ENCODE assay signal across 9 mouse cellular contexts in genomic region chr13:9467216-9467615, GRCm38 (mm10).
DNase-seq lines count a peak whose midpoint lies in the region; ATAC-seq and TF ChIP-seq lines count a peak whose summit lies in the region.
"Had no signal": no experiment of that assay in that cellular context is flagged by ENCODE, and none has a peak within 500 bp of the region (broad histone marks: within the 10 kb centered on the region; RNA-seq: fewer than 3 reads in every experiment).

No protein-coding gene starts in this region.

- no peaks in the 10 kb centered on the region for H3K9me3 ChIP-seq in midbrain, embryonic 10.5 days (replicated peaks)
- no peaks in the 10 kb centered on the region for H3K9me3 ChIP-seq in midbrain, embryonic 16.5 days (replicated peaks; ENCODE audit: control insufficient read depth, low read length, poor library complexity, severe bottlenecking)
- H3K9me3 ChIP-seq in midbrain, postnatal 0 days (ENCODE audit: low read length), result no peaks in the 10 kb centered on the region

- WGBS in midbrain, embryonic 10.5 days, result 40% methylated on average over 1 of the region's 1 CpGs
- WGBS in midbrain, embryonic 16.5 days, result 52% methylated on average over 1 of the region's 1 CpGs
- 44% methylated on average over 1 of the region's 1 CpGs for WGBS in midbrain, postnatal 0 days

- H3K36me3 ChIP-seq in midbrain, embryonic 10.5 days, result no peaks in the 10 kb centered on the region
- no peaks in the 10 kb centered on the region for H3K36me3 ChIP-seq in midbrain, embryonic 16.5 days (ENCODE audit: control insufficient read depth, insufficient read depth, low read length)
- H3K36me3 ChIP-seq in midbrain, postnatal 0 days (ENCODE audit: insufficient read depth, low read length), result no peaks in the 10 kb centered on the region

- DNase-seq in midbrain, embryonic 10.5 days (ENCODE audit: low spot score), result peak; percentile 34
- DNase-seq in embryo, embryonic 10 days (ENCODE audit: low spot score), result peak; percentile 79
- DNase-seq in left cerebral cortex, adult 2 months (ENCODE audit: extremely low spot score in 1 of 2, low spot score in 2 of 2), result peak; percentile 35 to 42
- peak; percentile 72 for DNase-seq in midbrain, postnatal 0 days (ENCODE audit: low spot score)
- DNase-seq in thymus, postnatal 36 days, result peak; percentile 5 to 16

- H3K9ac ChIP-seq in midbrain, embryonic 16.5 days (ENCODE audit: low read depth, low read length), result no peak overlapping the region
- H3K9ac ChIP-seq in midbrain, postnatal 0 days (replicated peaks; ENCODE audit: low read length, poor library complexity, severe bottlenecking), result no peak overlapping the region

- H3K4me3 ChIP-seq in midbrain, embryonic 10.5 days, result no peak overlapping the region
- H3K4me3 ChIP-seq in midbrain, embryonic 16.5 days (ENCODE audit: low read depth, low read length), result no peak overlapping the region
- H3K4me3 ChIP-seq in left cerebral cortex, adult 2 months, result no peak overlapping the region
- H3K4me3 ChIP-seq in midbrain, postnatal 0 days (ENCODE audit: low read depth, low read length), result no peak overlapping the region
- H3K4me3 ChIP-seq: erythroblast, embryonic 14.5 days had no signal

- no peak overlapping the region for H3K27ac ChIP-seq in midbrain, embryonic 10.5 days (replicated peaks)
- H3K27ac ChIP-seq in midbrain, embryonic 16.5 days (ENCODE audit: low read length), result no peak overlapping the region
- H3K27ac ChIP-seq in left cerebral cortex, adult 2 months, result no peak overlapping the region
- H3K27ac ChIP-seq in midbrain, postnatal 0 days (ENCODE audit: low read depth, low read length), result no peak overlapping the region

- ATAC-seq in midbrain, embryonic 16.5 days, result no peak
- ATAC-seq in activated CD4-positive, CD25-positive, alpha-beta regulatory T cell, adult 4 months, result peak; percentile 78
- ATAC-seq in hematopoietic stem cell, adult 5-6 weeks (replicated peaks in 1 of 2; ENCODE audit: insufficient read depth in 1 of 2, low FRiP score in 2 of 2, low TSS enrichment in 1 of 2, low read depth in 1 of 2, poor library complexity in 2 of 2, severe bottlenecking in 2 of 2), result peak; percentile 81 to 87
- no peak for ATAC-seq in midbrain, postnatal 0 days (ENCODE audit: low FRiP score)

- no peak overlapping the region for H3K4me2 ChIP-seq in midbrain, embryonic 16.5 days (ENCODE audit: low read length)
- no peak overlapping the region for H3K4me2 ChIP-seq in midbrain, postnatal 0 days (ENCODE audit: low read depth, low read length, poor library complexity, severe bottlenecking)

- H3K27me3 ChIP-seq in midbrain, embryonic 10.5 days (ENCODE audit: low read depth, poor library complexity, severe bottlenecking), result no peaks in the 10 kb centered on the region
- H3K27me3 ChIP-seq in midbrain, embryonic 16.5 days (ENCODE audit: control insufficient read depth, insufficient read depth, low read depth, low read length), result no peaks in the 10 kb centered on the region
- no peaks in the 10 kb centered on the region for H3K27me3 ChIP-seq in midbrain, postnatal 0 days (ENCODE audit: insufficient read depth, low read length)

- intact Hi-C loops in left cerebral cortex, adult 2 months (cut with DNase I), result loop anchor here (1.0 to 5.0 kb wide), 2 partner anchors 190 to 285 kb away; partner anchors contain the start of gene Dip2c

- peak; percentile 72 for TF ChIP-seq CTCF in left cerebral cortex, adult 2 months (IDR thresholded peaks at IDR 0.05)
- peak; percentile 72 for TF ChIP-seq CTCF in midbrain, postnatal 0 days (IDR thresholded peaks at IDR 0.05)

- H3K4me1 ChIP-seq in midbrain, embryonic 10.5 days, result no peaks in the 10 kb centered on the region
- no peaks in the 10 kb centered on the region for H3K4me1 ChIP-seq in midbrain, embryonic 16.5 days (ENCODE audit: control insufficient read depth, insufficient read depth, low read length)
- H3K4me1 ChIP-seq in midbrain, postnatal 0 days (ENCODE audit: insufficient read depth, low read length), result no peaks in the 10 kb centered on the region

Comparison
In these comparisons a context has a peak if more than half of its experiments do, and no peak if none do; other contexts are left out.
1. DNase-seq: peak in every context shown above with its lines; median percentile 79 in embryo, embryonic 10 days; 72 in midbrain, postnatal 0 days; 38 in left cerebral cortex, adult 2 months; 34 in midbrain, embryonic 10.5 days; 10 in thymus, postnatal 36 days.
2. ATAC-seq: peak in activated CD4-positive, CD25-positive, alpha-beta regulatory T cell, adult 4 months (single experiment) and hematopoietic stem cell, adult 5-6 weeks (2 of 2); none in midbrain, embryonic 16.5 days (single experiment) and midbrain, postnatal 0 days (single experiment).